Mouse (Mus musculus) lung, embryonic 15.5 days (tissue): ENCODE data around the gene Mab21l1. TPM values are rescaled to one million over a fixed set of nuclear protein-coding genes. Genes with fewer than 3 reads are reported as not detected.
A peak's percentile ranks its signal among the peaks of the same experiment; 100 is the strongest.

Source experiments
- ATAC-seq: fragments of 200-750 bp; cut with Nextera tagmentation; 2 replicates; pipeline ENCODE4 v1.8.0; 2017; ENCODE audit warnings: moderate number of reproducible peaks, borderline replicate concordance; ENCODE audit not compliant: low FRiP score, low TSS enrichment; ENCODE audit errors: extremely low read depth
- H3K27ac ChIP-seq: fragments of 300-500 bp; sonication (generic); 2 replicates; pipeline ENCODE4 v1.5.1; 2015; ENCODE audit warnings: moderate library complexity, mild to moderate bottlenecking, inconsistent platforms
- H3K27me3 ChIP-seq: fragments of 300-500 bp; sonication (generic); 2 replicates; pipeline ENCODE4 v1.6.1; 2015; ENCODE audit warnings: inconsistent platforms
- H3K36me3 ChIP-seq: fragments of 300-500 bp; sonication (generic); 2 replicates; pipeline ENCODE4 v1.6.1; 2015; ENCODE audit warnings: inconsistent platforms
- H3K4me1 ChIP-seq: fragments of 300-500 bp; sonication (generic); 2 replicates; pipeline ENCODE4 v1.6.1; 2015; ENCODE audit warnings: inconsistent platforms
- H3K4me2 ChIP-seq: fragments of 300-500 bp; sonication (generic); 2 replicates; pipeline ENCODE4 v1.6.1; 2015; ENCODE audit warnings: inconsistent platforms, mild to moderate bottlenecking, moderate library complexity
- H3K4me3 ChIP-seq: fragments of 300-500 bp; sonication (generic); 2 replicates; pipeline ENCODE4 v1.5.1; 2015; ENCODE audit warnings: mild to moderate bottlenecking, inconsistent platforms
- H3K9ac ChIP-seq: fragments of 300-500 bp; sonication (generic); 2 replicates; pipeline ENCODE4 v1.6.1; 2015; ENCODE audit warnings: inconsistent platforms
- H3K9me3 ChIP-seq: fragments of 300-500 bp; sonication (generic); 2 replicates; pipeline ENCODE4 v1.6.1; 2016; ENCODE audit warnings: inconsistent platforms
- WGBS: fragments of 180-500 bp; shearing (Covaris S2); methylation state at CpG from one replicate; pipeline ENCODE4 v1.1.7; 2015; 5-methylcytosine and 5-hydroxymethylcytosine counted together
- polyA plus RNA-seq: library from polyadenylated mRNA; unstranded; fragments of >200 nt; fragmentation: Nextera tagmentation; extraction: Ambion mirVana; gene quantifications from 2 replicates; pipeline ENCODE4 v1.2.1, GENCODE M21; 2015

The Mab21l1 gene
- polyA plus RNA-seq, 1 experiment from 2014 or later = 1.1 TPM

DNA sequence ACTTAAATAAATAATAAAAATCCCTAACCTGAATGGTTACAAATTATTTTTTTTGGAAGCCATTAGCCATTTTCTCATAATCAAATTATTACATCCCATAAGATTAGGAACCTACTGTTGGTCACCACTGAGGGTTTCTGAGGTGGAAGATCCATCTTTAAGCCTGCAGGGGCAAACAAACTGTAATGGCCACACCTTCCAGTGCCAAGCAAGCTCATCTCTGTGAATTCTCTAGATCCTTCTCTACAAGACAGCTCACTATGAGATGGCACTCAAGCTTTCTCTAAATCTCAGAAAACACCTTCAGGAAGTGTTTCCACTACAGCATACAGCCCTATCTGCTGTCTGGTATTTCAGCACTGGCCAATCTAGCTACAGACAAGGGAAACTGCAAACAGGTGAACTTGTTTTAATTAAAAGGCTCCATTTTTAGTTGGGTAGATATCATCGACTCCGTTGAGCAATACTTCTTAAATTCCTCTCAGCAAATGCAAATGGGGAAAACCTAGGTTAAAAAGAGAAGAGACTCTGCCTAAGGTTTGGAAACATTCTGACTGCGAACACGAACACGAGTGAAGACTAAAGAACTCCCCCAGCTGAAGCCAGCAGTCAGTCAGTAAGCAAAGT is 768 bp upstream of the Mab21l1 start:
- H3K4me1 ChIP-seq = peaks cover 25% of the 10 kb centered on the region
- no peak overlapping the region for H3K9ac ChIP-seq
- H3K27ac ChIP-seq = no peak overlapping the region
- no peak overlapping the region for H3K4me2 ChIP-seq
- H3K36me3 ChIP-seq = no peaks in the 10 kb centered on the region
- H3K27me3 ChIP-seq = peaks cover 78% of the 10 kb centered on the region
- 41% methylated on average over 5 of the region's 5 CpGs for WGBS
- H3K9me3 ChIP-seq = no peaks in the 10 kb centered on the region
- ATAC-seq = no peak
- H3K4me3 ChIP-seq = no peak overlapping the region

DNA sequence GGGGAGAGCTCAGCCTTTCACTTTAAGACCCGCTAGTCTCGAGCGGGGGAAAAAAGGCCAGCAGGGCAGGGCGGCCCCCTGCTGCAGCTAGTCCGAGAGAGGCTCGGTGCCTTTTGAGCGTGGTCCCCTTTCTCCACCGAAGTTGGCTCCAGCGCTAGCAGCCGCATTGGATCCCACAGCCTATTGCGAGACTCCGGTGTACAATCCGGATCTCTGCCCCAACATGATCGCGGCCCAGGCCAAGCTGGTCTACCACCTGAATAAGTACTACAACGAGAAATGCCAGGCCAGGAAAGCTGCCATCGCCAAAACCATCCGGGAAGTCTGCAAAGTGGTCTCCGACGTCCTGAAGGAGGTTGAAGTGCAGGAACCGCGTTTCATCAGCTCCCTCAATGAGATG is 461 bp downstream of the Mab21l1 start:
- H3K4me2 ChIP-seq = peak overlapping the region; percentile 62
- peaks cover 78% of the 10 kb centered on the region for H3K27me3 ChIP-seq
- H3K4me1 ChIP-seq = peaks cover 25% of the 10 kb centered on the region
- 5% methylated on average over 22 of the region's 22 CpGs for WGBS
- H3K9me3 ChIP-seq = no peaks in the 10 kb centered on the region
- ATAC-seq = no peak
- no peak overlapping the region for H3K27ac ChIP-seq
- H3K36me3 ChIP-seq = no peaks in the 10 kb centered on the region
- peak overlapping the region; percentile 37 for H3K4me3 ChIP-seq
- H3K9ac ChIP-seq = no peak overlapping the region

DNA sequence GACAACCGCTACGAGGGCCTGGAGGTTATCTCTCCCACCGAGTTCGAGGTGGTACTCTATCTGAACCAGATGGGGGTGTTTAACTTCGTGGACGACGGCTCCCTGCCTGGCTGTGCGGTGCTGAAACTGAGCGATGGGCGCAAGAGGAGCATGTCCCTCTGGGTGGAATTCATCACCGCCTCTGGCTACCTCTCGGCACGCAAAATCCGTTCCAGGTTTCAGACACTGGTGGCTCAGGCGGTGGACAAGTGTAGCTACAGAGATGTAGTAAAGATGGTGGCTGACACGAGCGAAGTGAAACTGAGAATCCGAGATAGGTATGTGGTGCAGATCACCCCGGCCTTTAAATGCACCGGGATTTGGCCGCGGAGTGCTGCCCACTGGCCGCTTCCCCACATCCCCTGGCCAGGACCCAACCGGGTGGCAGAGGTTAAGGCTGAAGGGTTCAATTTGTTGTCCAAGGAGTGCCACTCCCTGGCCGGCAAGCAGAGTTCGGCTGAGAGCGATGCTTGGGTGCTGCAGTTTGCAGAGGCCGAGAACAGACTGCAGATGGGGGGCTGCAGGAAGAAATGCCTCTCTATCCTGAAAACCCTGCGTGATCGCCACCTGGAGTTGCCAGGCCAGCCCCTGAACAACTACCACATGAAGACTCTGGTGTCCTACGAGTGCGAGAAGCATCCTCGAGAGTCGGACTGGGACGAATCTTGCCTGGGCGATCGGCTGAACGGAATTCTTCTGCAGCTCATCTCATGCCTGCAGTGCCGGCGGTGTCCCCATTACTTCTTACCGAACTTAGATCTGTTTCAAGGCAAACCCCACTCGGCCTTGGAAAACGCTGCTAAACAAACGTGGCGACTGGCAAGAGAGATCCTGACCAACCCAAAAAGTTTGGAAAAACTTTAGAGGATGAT is 1.1 kb downstream of the Mab21l1 start:
- ATAC-seq = no peak
- H3K4me2 ChIP-seq = peak overlapping the region; percentile 62
- H3K4me3 ChIP-seq = peak overlapping the region; percentile 37
- H3K4me1 ChIP-seq = peaks cover 25% of the 10 kb centered on the region
- 9% methylated on average over 45 of the region's 45 CpGs for WGBS
- no peak overlapping the region for H3K27ac ChIP-seq
- no peaks in the 10 kb centered on the region for H3K9me3 ChIP-seq
- H3K9ac ChIP-seq = 0 out of 2 replicates have a peak overlapping the region, but pooled peaks have one; percentile 19
- H3K27me3 ChIP-seq = peaks cover 72% of the 10 kb centered on the region
- H3K36me3 ChIP-seq = no peaks in the 10 kb centered on the region

DNA sequence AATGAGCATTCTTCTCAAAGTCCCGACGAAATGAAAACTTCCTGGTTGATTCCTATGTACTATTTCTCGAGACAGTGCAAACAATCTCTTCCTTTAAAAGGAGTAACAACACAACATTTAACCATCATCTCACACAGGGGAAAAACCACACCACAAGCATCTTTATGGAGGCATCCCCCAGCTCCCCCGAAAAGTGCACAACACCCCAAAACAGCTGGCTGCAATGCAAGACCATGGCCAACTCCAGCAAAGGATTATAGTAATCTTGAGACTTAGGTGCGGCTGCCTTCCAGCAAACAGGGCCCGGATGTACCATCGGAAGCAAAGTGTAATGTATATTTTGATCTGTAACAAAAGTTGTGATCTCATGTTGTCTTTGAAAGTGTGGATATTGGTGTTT is 1.8 kb downstream of the Mab21l1 start:
- peak overlapping the region; percentile 37 for H3K4me3 ChIP-seq
- H3K27me3 ChIP-seq = peaks cover 73% of the 10 kb centered on the region
- H3K4me1 ChIP-seq = peaks cover 25% of the 10 kb centered on the region
- no peaks in the 10 kb centered on the region for H3K9me3 ChIP-seq
- ATAC-seq = no peak
- H3K36me3 ChIP-seq = no peaks in the 10 kb centered on the region
- H3K27ac ChIP-seq = no peak overlapping the region
- WGBS = 32% methylated on average over 7 of the region's 7 CpGs
- H3K4me2 ChIP-seq = peak overlapping the region; percentile 62
- H3K9ac ChIP-seq = 0 out of 2 replicates have a peak overlapping the region, but pooled peaks have one; percentile 19

DNA sequence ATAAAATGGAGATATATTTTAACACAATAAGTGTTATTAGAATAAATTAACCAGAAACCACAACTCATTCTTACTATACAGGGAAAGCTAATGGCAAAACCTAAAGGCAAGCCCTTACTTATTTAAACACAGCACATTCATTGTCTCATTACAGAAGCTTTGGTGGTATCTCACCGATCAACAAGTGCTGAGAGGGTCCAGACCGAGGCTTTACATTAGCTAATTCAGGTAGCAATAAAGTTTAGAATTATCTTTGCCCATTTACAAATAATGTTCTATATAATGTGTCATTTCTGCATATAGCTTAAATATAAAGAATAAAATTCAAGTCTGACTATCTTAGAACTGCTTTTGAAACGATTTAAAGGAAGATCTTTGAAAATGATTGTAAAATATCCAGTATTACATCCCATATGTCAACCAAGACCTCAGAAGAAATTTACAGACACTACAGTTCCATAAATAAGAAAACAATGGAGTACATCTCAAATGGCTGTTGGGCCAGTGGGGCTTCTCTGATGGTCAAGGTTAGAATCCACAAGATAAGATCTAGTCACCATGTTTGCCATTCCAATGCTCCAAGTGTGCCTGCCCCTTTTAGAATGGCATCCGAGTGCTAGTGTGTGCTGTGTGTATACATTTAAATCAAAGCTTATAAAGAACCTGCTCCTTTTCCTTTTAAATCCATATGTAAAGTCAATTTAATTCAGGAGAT is 3.1 kb downstream of the Mab21l1 start:
- H3K27ac ChIP-seq = no peak overlapping the region
- H3K4me2 ChIP-seq = no peak overlapping the region
- peaks cover 20% of the 10 kb centered on the region for H3K4me1 ChIP-seq
- H3K27me3 ChIP-seq = peaks cover 65% of the 10 kb centered on the region
- WGBS = 77% methylated on average over 4 of the region's 4 CpGs
- H3K4me3 ChIP-seq = no peak overlapping the region
- H3K9ac ChIP-seq = no peak overlapping the region
- no peak for ATAC-seq
- H3K36me3 ChIP-seq = no peaks in the 10 kb centered on the region
- H3K9me3 ChIP-seq = no peaks in the 10 kb centered on the region

DNA sequence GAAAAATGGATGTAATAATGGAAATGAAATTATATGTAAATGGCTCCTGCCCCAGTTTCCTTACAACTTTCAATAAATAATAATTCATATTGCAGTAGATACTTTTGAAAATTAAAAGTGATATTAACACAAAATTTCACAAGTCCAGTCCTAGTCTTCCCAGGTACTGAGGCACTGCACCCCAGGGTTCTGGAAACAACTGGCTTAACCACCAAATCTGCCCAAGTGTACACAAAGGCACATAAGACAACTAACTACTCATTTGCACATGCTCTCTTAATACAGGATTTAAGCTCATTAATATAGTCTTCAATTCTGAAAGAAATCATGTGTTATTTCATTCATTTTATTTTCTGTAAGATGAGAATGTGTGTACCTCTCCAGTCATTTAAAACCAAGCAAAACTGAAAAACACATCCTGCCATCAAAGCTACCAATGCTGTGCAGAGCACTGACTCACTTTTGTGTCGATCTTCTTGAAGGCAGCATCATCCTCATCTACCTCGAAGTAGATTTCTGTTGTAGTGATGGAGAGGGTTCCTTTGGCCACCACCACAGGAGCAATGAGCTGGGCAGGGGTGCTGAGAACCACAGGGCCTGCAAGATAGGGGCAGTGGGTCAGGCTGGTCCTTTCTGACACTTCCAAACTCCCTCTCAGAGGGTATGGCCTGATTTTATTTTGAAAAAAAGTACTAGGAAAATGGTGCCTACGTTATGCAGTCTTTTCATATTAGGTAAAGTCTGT is 3.8 kb downstream of the Mab21l1 start:
- Histone ChIP-seq H3K4me1 (peaks cover 15% of the 10 kb centered on the region), H3K27me3 (peaks cover 58% of the 10 kb centered on the region), H3K4me2 (no peak overlapping the region), H3K9me3 (no peaks in the 10 kb centered on the region), H3K27ac (no peak overlapping the region), H3K4me3 (no peak overlapping the region), H3K9ac (no peak overlapping the region), H3K36me3 (no peaks in the 10 kb centered on the region)
- WGBS = 51% methylated on average over 3 of the region's 3 CpGs
- ATAC-seq = no peak

DNA sequence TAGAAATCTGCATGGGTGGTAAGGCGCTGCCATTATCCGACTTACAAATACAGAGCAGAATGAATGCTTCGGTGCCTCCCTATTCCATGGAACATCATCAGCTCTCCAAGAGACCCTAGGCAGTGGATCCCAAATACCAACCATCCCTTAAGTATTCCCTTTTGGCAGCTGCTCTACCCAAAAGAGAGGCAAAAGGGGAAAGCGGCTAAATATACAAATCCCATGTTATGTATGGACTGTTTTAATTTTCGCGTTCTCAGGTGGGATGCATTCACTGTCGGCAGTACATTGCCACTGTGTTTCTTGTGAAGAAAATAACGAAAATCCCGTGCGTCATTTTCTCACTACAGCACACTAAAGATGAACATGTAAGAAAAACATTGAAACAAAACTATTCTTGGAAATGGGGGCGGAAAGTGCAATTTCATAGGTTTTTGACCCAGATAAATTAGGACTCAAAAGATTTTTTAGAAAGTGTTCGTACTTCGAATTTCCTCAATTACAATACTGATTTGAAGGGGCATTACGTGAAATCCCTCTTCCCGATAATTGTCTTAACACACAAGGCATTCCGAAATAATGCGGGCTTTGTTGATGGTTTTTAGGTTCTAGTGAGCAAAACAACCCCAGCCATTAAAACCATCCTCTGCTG is 4.7 kb downstream of the Mab21l1 start:
- peak overlapping the region; percentile 44 for H3K4me3 ChIP-seq
- H3K4me2 ChIP-seq = peak overlapping the region; percentile 66
- H3K27ac ChIP-seq = no peak overlapping the region
- H3K4me1 ChIP-seq = peaks cover 15% of the 10 kb centered on the region
- no peaks in the 10 kb centered on the region for H3K36me3 ChIP-seq
- H3K27me3 ChIP-seq = peaks cover 50% of the 10 kb centered on the region
- peak overlapping the region; percentile 35 for H3K9ac ChIP-seq
- WGBS = 45% methylated on average over 17 of the region's 17 CpGs
- no peaks in the 10 kb centered on the region for H3K9me3 ChIP-seq
- no peak for ATAC-seq

DNA sequence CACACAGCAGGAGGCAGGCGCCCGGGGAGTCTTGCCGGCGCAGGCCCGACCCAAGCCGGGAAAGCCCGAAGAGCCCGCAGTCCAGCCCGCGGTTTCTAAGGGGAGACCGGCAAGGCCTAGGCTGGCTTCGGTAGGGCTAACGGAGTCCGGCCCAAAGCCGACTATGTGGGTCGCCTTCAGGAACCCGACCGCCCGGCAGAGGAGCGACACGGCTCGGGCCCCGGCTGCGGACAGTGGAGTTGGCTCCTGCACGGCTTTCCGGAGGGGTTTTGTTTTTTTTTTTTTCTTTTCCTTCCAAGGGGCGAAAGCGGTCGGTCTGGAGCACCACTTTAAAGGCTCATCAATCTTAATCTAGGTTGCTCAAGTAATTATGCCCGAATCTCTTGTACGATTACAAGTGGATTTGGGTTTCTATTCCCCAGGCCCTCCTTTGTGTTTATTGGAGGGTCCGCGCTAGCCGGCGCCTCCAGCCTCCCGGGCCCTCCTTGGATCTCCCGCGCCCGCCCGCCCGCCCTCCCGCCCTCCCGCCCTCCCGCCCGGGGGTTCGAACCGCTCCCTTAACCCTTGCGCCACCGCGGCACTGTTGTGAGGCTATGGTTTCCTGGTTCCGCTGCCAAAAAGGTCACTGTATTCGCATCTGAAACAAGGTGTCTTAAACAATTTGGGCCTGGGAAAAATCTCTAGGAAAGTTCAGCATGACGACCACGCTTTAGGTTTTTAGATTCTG is 5.3 kb downstream of the Mab21l1 start:
- H3K9ac ChIP-seq = peak overlapping the region; percentile 35
- ATAC-seq = peak; percentile 76; the same call in 1 of the 2 replicates
- no peaks in the 10 kb centered on the region for H3K9me3 ChIP-seq
- H3K4me1 ChIP-seq = peaks cover 12% of the 10 kb centered on the region
- 3% methylated on average over 48 of the region's 54 CpGs for WGBS
- H3K27me3 ChIP-seq = peaks cover 43% of the 10 kb centered on the region
- H3K36me3 ChIP-seq = no peaks in the 10 kb centered on the region
- H3K4me2 ChIP-seq = peak overlapping the region; percentile 66
- peak overlapping the region; percentile 44 for H3K4me3 ChIP-seq
- H3K27ac ChIP-seq = no peak overlapping the region

DNA sequence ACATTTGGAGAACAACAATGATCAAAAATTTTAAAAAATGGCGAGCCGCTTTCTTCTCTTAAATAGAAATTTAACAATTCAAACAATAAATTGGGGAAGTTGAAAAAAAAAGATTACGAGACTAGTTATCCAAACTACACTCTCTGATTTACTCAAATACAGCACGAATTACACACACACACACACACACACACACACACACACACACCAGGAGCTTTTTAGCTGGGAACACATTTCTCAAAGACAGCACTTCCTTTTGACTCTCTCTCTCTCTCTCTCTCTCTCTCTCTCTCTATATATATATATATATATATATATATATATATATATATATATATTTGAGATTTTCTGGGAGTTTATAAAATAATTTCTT is 5.9 kb downstream of the Mab21l1 start:
- no peaks in the 10 kb centered on the region for H3K9me3 ChIP-seq
- ATAC-seq = no peak
- H3K9ac ChIP-seq = no peak overlapping the region
- peak overlapping the region; percentile 44 for H3K4me3 ChIP-seq
- 24% methylated on average over 4 of the region's 4 CpGs for WGBS
- H3K4me2 ChIP-seq = peak overlapping the region; percentile 66
- H3K4me1 ChIP-seq = peaks cover 7% of the 10 kb centered on the region
- no peak overlapping the region for H3K27ac ChIP-seq
- H3K27me3 ChIP-seq = peaks cover 38% of the 10 kb centered on the region
- H3K36me3 ChIP-seq = no peaks in the 10 kb centered on the region

DNA sequence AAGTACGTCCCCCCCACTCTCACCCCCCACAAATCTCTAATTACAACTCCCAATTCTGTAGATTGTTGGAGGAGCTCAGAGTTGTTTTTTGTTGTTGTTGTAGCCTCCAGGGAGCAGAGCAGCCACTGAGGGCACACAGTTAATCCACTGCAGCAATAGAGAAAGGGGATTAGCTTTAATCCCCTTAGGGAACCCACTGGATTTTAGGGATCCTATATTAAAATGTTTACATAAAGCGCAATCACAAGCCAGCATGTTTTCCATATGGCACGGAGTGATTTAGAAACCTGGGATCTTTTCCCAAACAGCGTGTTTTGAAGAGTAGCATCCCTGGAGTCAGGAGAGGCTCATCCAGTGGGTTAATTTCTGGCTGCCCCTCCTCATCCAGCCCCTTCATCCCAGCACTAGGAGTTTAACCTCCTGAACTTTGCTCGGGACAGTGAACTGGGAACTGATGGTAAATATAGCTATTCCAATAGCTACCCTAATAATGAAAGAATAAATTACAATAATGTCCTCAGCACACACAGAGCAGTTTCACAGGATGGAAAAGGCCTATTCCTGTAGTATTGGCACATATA is 6.4 kb downstream of the Mab21l1 start:
- Histone ChIP-seq H3K4me1 (peaks cover 2% of the 10 kb centered on the region), H3K9ac (no peak overlapping the region), H3K4me3 (no peak overlapping the region), H3K4me2 (no peak overlapping the region), H3K27me3 (peaks cover 33% of the 10 kb centered on the region), H3K27ac (no peak overlapping the region), H3K9me3 (no peaks in the 10 kb centered on the region), H3K36me3 (no peaks in the 10 kb centered on the region)
- 43% methylated on average over 5 of the region's 5 CpGs for WGBS
- no peak for ATAC-seq
